Mouse (Mus musculus) thymus, postnatal 0 days (tissue): ENCODE measurements around the gene Phgdh. TPM values are rescaled to one million over a fixed set of nuclear protein-coding genes. Genes with fewer than 3 reads are reported as not detected.
A peak's percentile ranks its signal among the peaks of the same experiment; 100 is the strongest.

Experiments
- DNase-seq: peaks from one replicate; pipeline ENCODE4 v3.0.0-alpha.2; 2015; ENCODE audit warnings: low spot score
- polyA plus RNA-seq: library from polyadenylated mRNA; unstranded; fragments of >200 nt; fragmentation: Nextera tagmentation; extraction: Ambion mirVana; gene quantifications from 2 replicates; pipeline ENCODE4 v1.2.1, GENCODE M21; 2015

The Phgdh gene
- 328 and 352 TPM in 2 replicates for polyA plus RNA-seq

GRCm38 (mm10) chr3:98339706-98340109 lies at the start of gene Phgdh:
Phgdh (minus strand) TSS chr3:98339990.
- peak; percentile 86 for DNase-seq

GRCm38 (mm10) chr3:98389305-98389704 lies 49.5 kb upstream of the Phgdh start:
- DNase-seq, result no peak

- no peak for DNase-seq
Observed at GRCm38 (mm10) chr3:98387756-98388155, 48.0 kb upstream of the Phgdh start.

GRCm38 (mm10) chr3:98387086-98387485 lies 47.3 kb upstream of the Phgdh start:
- DNase-seq, result no peak

- DNase-seq, result no peak
Observed at GRCm38 (mm10) chr3:98383024-98383790, 43.4 kb upstream of the Phgdh start.

- DNase-seq, result no peak
Observed at GRCm38 (mm10) chr3:98382246-98382939, 42.6 kb upstream of the Phgdh start, which contains the start of gene Zfp697. Zfp697 (plus strand) TSS chr3:98382461.

- no peak for DNase-seq
Observed at GRCm38 (mm10) chr3:98381677-98382245, 42.0 kb upstream of the Phgdh start.

GRCm38 (mm10) chr3:98379236-98379635 lies 39.4 kb upstream of the Phgdh start:
- DNase-seq, result no peak

GRCm38 (mm10) chr3:98378267-98378666 lies 38.5 kb upstream of the Phgdh start:
- DNase-seq, result no peak

- DNase-seq, result no peak
Observed at GRCm38 (mm10) chr3:98374980-98375379, 35.2 kb upstream of the Phgdh start.

- DNase-seq, result no peak
Observed at GRCm38 (mm10) chr3:98374062-98374719, 34.4 kb upstream of the Phgdh start.

GRCm38 (mm10) chr3:98368776-98369175 lies 29.0 kb upstream of the Phgdh start:
- no peak for DNase-seq

- no peak for DNase-seq
Observed at GRCm38 (mm10) chr3:98368283-98368682, 28.5 kb upstream of the Phgdh start.

GRCm38 (mm10) chr3:98366823-98367222 lies 27.0 kb upstream of the Phgdh start:
- no peak for DNase-seq

GRCm38 (mm10) chr3:98366086-98366485 lies 26.3 kb upstream of the Phgdh start:
- no peak for DNase-seq

GRCm38 (mm10) chr3:98362753-98363152 lies 23.0 kb upstream of the Phgdh start:
- DNase-seq, result peak; percentile 41

GRCm38 (mm10) chr3:98356632-98357370 lies 17.0 kb upstream of the Phgdh start:
- no peak for DNase-seq

GRCm38 (mm10) chr3:98356026-98356365 lies 16.2 kb upstream of the Phgdh start:
- DNase-seq, result no peak

- no peak for DNase-seq
Observed at GRCm38 (mm10) chr3:98355344-98356025, 15.7 kb upstream of the Phgdh start.

GRCm38 (mm10) chr3:98353892-98354291 lies 14.1 kb upstream of the Phgdh start:
- DNase-seq, result peak; percentile 72
